Mouse (Mus musculus) liver, embryonic 16.5 days (tissue): Measurements from ENCODE around the gene Fam122c. TPM values are rescaled to one million over a fixed set of nuclear protein-coding genes. Genes with fewer than 3 reads are reported as not detected.

Experiments
- ATAC-seq: fragments of 200-750 bp; cut with Nextera tagmentation; 2 replicates; pipeline ENCODE4 v1.8.0; 2017; ENCODE audit warnings: low read depth, mild to moderate bottlenecking, moderate number of reproducible peaks, moderate library complexity
- H3K27ac ChIP-seq: fragments of 300-500 bp; sonication (generic); 2 replicates; pipeline ENCODE4 v1.5.1; 2014; ENCODE audit warnings: mild to moderate bottlenecking, low read length
- H3K27me3 ChIP-seq: fragments of 300-500 bp; sonication (generic); 2 replicates; pipeline ENCODE4 v1.6.1; 2014; ENCODE audit warnings: low read depth, low read length, mixed read lengths; ENCODE audit not compliant: control insufficient read depth, insufficient read depth
- H3K36me3 ChIP-seq: fragments of 300-500 bp; sonication (generic); 2 replicates; pipeline ENCODE4 v1.6.1; 2014; ENCODE audit warnings: mild to moderate bottlenecking; ENCODE audit not compliant: control insufficient read depth, insufficient read depth
- H3K4me1 ChIP-seq: fragments of 300-500 bp; sonication (generic); 2 replicates; pipeline ENCODE4 v1.6.1; 2014; ENCODE audit warnings: low read depth, low read length, mixed read lengths; ENCODE audit not compliant: control insufficient read depth
- H3K4me2 ChIP-seq: fragments of 300-500 bp; sonication (generic); 2 replicates; pipeline ENCODE4 v1.6.1; 2014; ENCODE audit warnings: low read depth, low read length, mixed read lengths
- H3K4me3 ChIP-seq: fragments of 300-500 bp; sonication (generic); 2 replicates; pipeline ENCODE4 v1.5.1; 2014; ENCODE audit warnings: low read depth, mild to moderate bottlenecking, low read length
- H3K9ac ChIP-seq: fragments of 300-500 bp; sonication (generic); 2 replicates; pipeline ENCODE4 v1.6.1; 2014; ENCODE audit warnings: low read depth, low read length
- H3K9me3 ChIP-seq: fragments of 300-500 bp; sonication (generic); replicated peaks from 2 replicates; pipeline ENCODE4 v1.6.1; 2016; ENCODE audit warnings: low read length; ENCODE audit not compliant: control insufficient read depth
- WGBS: fragments of 180-500 bp; shearing (Covaris S2); extraction: QIAGEN DNeasy Blood & Tissue Kit; methylation state at CpG from one replicate; pipeline ENCODE4 v1.1.7; 2014; ENCODE audit not compliant: insufficient replicate concordance; 5-methylcytosine and 5-hydroxymethylcytosine counted together
- polyA plus RNA-seq: library from polyadenylated mRNA; unstranded; fragments of >200 nt; fragmentation: Nextera tagmentation; extraction: Ambion mirVana; gene quantifications from 2 replicates; pipeline ENCODE4 v1.2.1, GENCODE M21; 2015

Fam122c gene
- polyA plus RNA-seq, result not detected in 2 replicates

- Histone ChIP-seq H3K27me3 (no peaks in the 10 kb centered on the region), H3K36me3 (no peaks in the 10 kb centered on the region), H3K4me3 (no peak within 1 kb of the TSS), H3K9ac (no peak within 1 kb of the TSS), H3K9me3 (no peaks in the 10 kb centered on the region), H3K4me1 (peaks cover 4% of the 10 kb centered on the region), H3K4me2 (no peak within 1 kb of the TSS), H3K27ac (no peak within 1 kb of the TSS)
- ATAC-seq, result no peak
- 30% methylated on average over 1 of the region's 1 CpGs for WGBS
Measured at GRCm38 (mm10) chrX:53273124-53273523, at the start of gene Fam122c. TSS of gene Fam122c (plus strand) at chrX:53273424.

GRCm38 (mm10) chrX:53224353-53224944, 48.8 kb upstream of the Fam122c start:
- H3K27ac ChIP-seq, result no peak overlapping the region
- H3K9ac ChIP-seq, result no peak overlapping the region
- H3K27me3 ChIP-seq, result no peaks in the 10 kb centered on the region
- H3K36me3 ChIP-seq, result no peaks in the 10 kb centered on the region
- H3K4me3 ChIP-seq, result no peak overlapping the region
- H3K4me2 ChIP-seq, result no peak overlapping the region
- no peaks in the 10 kb centered on the region for H3K9me3 ChIP-seq
- whole genome bisulfite sequencing, result 46% methylated on average over 6 of the region's 6 CpGs
- no peaks in the 10 kb centered on the region for H3K4me1 ChIP-seq
- ATAC-seq, result no peak

- peak overlapping the region; percentile 56 for H3K4me2 ChIP-seq
- no peaks in the 10 kb centered on the region for H3K36me3 ChIP-seq
- 23% methylated on average over 13 of the region's 13 CpGs for WGBS
- no peak overlapping the region for H3K9ac ChIP-seq
- H3K4me3 ChIP-seq, result peak overlapping the region; percentile 31
- ATAC-seq, result no peak
- no peaks in the 10 kb centered on the region for H3K9me3 ChIP-seq
- no peaks in the 10 kb centered on the region for H3K4me1 ChIP-seq
- H3K27ac ChIP-seq, result no peak overlapping the region
- H3K27me3 ChIP-seq, result no peaks in the 10 kb centered on the region
Measured at GRCm38 (mm10) chrX:53231965-53232364, 41.3 kb upstream of the Fam122c start.

- Histone ChIP-seq H3K36me3 (no peaks in the 10 kb centered on the region), H3K4me2 (no peak overlapping the region), H3K27ac (no peak overlapping the region), H3K9me3 (no peaks in the 10 kb centered on the region), H3K9ac (no peak overlapping the region), H3K27me3 (no peaks in the 10 kb centered on the region), H3K4me3 (no peak overlapping the region), H3K4me1 (no peaks in the 10 kb centered on the region)
- no peak for ATAC-seq
- 38% methylated on average over 4 of the region's 4 CpGs for WGBS
Measured at GRCm38 (mm10) chrX:53233689-53234088, 39.5 kb upstream of the Fam122c start.

GRCm38 (mm10) chrX:53236404-53236803, 36.8 kb upstream of the Fam122c start:
- 29% methylated on average over 7 of the region's 7 CpGs for WGBS
- Histone ChIP-seq H3K9me3 (no peaks in the 10 kb centered on the region), H3K4me3 (no peak overlapping the region), H3K36me3 (no peaks in the 10 kb centered on the region), H3K9ac (no peak overlapping the region), H3K27ac (no peak overlapping the region), H3K4me2 (no peak overlapping the region), H3K27me3 (no peaks in the 10 kb centered on the region), H3K4me1 (no peaks in the 10 kb centered on the region)
- ATAC-seq, result 0 out of 2 replicates have a peak, but pooled peaks have one; percentile 30

- H3K27me3 ChIP-seq, result no peaks in the 10 kb centered on the region
- ATAC-seq, result no peak
- H3K9me3 ChIP-seq, result no peaks in the 10 kb centered on the region
- no peak overlapping the region for H3K4me2 ChIP-seq
- no peak overlapping the region for H3K27ac ChIP-seq
- H3K4me1 ChIP-seq, result no peaks in the 10 kb centered on the region
- no peak overlapping the region for H3K9ac ChIP-seq
- 2% methylated on average over 2 of the region's 2 CpGs for WGBS
- H3K4me3 ChIP-seq, result no peak overlapping the region
- no peaks in the 10 kb centered on the region for H3K36me3 ChIP-seq
Measured at GRCm38 (mm10) chrX:53237971-53238370, 35.3 kb upstream of the Fam122c start.

- H3K27me3 ChIP-seq, result no peaks in the 10 kb centered on the region
- H3K4me1 ChIP-seq, result no peaks in the 10 kb centered on the region
- no peak within 1 kb of the TSS for H3K4me3 ChIP-seq
- no peak within 1 kb of the TSS for H3K27ac ChIP-seq
- no peaks in the 10 kb centered on the region for H3K36me3 ChIP-seq
- WGBS, result 51% methylated on average over 4 of the region's 4 CpGs
- ATAC-seq, result no peak
- H3K9ac ChIP-seq, result no peak within 1 kb of the TSS
- H3K9me3 ChIP-seq, result no peaks in the 10 kb centered on the region
- no peak within 1 kb of the TSS for H3K4me2 ChIP-seq
Measured at GRCm38 (mm10) chrX:53240011-53240410, 33.2 kb upstream of the Fam122c start, which contains the start of gene Plac1. TSS of gene Plac1 (minus strand) at chrX:53240111.

- ATAC-seq, result no peak
- Histone ChIP-seq H3K27ac (no peak overlapping the region), H3K4me1 (no peaks in the 10 kb centered on the region), H3K9me3 (no peaks in the 10 kb centered on the region), H3K4me2 (no peak overlapping the region), H3K27me3 (no peaks in the 10 kb centered on the region), H3K36me3 (no peaks in the 10 kb centered on the region), H3K9ac (no peak overlapping the region), H3K4me3 (no peak overlapping the region)
Measured at GRCm38 (mm10) chrX:53255195-53255594, 18.0 kb upstream of the Fam122c start.

GRCm38 (mm10) chrX:53266186-53266585, 7.0 kb upstream of the Fam122c start:
- 51% methylated on average over 9 of the region's 9 CpGs for WGBS
- Histone ChIP-seq H3K27me3 (no peaks in the 10 kb centered on the region), H3K27ac (no peak overlapping the region)

More at GRCm38 (mm10) chrX:53266186-53266585, 7.0 kb upstream of the Fam122c start:
- no peaks in the 10 kb centered on the region for H3K36me3 ChIP-seq
- H3K4me3 ChIP-seq, result no peak overlapping the region
- H3K4me2 ChIP-seq, result no peak overlapping the region
- no peaks in the 10 kb centered on the region for H3K9me3 ChIP-seq
- no peak for ATAC-seq
- H3K4me1 ChIP-seq, result peaks cover 4% of the 10 kb centered on the region
- H3K9ac ChIP-seq, result no peak overlapping the region
